Mouse (Mus musculus) neutrophil, adult 83 days (primary cell): ENCODE data around the gene Olfr1022. TPM values are rescaled to one million over a fixed set of nuclear protein-coding genes. Genes with fewer than 3 reads are reported as not detected.

Source experiments
- total RNA-seq, 2 experiments: library from RNA; stranded (reverse); gene quantifications; one replicate each; pipeline ENCODE4 v1.2.4; 2023

Gene Olfr1022
- not detected for total RNA-seq

DNA sequence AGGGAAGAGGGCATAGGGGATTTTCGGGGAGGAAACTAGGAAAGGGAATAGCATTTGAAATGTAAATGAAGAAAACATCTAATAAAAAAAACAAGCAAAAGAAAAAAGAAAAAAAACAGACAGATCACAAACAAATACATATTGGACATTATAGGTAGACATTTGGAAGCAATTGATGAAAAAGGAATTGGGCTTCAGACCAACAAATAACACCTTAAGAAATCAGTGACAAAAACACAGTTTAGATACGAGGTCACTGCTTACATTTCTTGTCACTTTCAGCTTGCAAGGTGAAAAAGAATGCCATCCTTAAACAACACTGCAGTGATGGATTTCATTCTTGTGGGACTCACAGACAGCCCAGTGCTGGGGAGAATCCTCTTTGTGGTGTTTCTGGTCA is at the start of gene Olfr1022:
Gene Olfr1022, plus strand, starts transcription at position 301 of the 400 bp plus-strand sequence.

DNA sequence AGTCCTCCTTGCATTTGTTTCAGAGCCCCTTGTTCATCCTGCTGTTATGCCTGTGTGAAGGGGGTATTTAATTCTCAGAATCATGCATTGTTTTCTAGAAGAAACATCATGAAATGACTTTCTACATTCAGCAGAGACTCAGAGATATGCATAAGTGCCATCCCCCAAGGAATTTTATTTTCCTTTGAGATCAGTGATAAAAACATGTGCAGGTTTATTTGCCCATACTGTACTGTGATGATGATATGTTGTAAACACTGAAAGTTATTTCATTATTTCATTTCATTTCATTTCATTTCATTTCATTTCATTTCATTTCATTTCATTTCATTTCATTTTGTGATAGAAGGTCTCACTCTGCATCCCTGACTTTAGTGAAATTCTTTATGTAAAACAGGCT is 23.0 kb upstream of the Olfr1022 start, which contains the start of gene Olfr1019:
Gene Olfr1019, minus strand, starts transcription at position 101 of the 400 bp plus-strand sequence.

DNA sequence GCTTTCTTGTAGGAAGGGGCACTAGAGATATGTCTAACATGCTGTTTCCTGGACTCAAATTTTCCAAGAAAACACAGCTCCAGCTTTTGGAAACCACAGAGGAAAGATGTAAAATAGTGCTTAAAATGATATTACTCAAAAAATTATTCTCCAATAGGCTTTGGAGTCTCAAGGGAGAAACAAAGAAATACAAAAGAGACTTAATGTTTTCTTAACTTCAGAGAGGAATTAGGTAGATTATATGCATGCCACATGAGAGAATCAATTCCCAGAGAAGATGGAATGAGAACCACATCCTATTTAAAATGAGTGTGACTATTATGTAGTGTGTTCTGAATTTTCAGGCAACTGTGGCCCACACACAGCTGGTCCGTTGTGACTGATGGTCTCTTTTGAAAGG is 21.7 kb upstream of the Olfr1022 start, which contains the start of gene Olfr1020:
Gene Olfr1020, plus strand, starts transcription at position 301 of the 400 bp plus-strand sequence.

DNA sequence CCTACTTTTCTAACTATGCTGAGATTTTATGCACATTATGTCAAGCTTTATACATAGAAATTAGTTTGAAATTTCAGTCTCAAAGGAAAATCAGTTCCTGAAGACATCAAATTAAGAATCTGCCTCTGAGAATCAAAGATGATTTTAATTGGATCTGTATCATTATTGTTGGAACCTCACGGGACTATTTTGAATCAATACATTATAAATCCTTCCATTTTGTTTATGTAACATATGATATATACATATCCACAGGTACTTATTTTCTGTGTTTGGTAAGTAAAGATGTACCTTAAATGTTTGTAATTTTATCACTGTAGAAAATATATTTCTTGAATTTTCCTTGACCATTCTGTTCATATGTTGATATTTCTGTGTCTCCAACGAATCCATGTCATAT is 16.9 kb downstream of the Olfr1022 start, which contains the start of gene Olfr1023:
Gene Olfr1023, plus strand, starts transcription at position 301 of the 400 bp plus-strand sequence.

DNA sequence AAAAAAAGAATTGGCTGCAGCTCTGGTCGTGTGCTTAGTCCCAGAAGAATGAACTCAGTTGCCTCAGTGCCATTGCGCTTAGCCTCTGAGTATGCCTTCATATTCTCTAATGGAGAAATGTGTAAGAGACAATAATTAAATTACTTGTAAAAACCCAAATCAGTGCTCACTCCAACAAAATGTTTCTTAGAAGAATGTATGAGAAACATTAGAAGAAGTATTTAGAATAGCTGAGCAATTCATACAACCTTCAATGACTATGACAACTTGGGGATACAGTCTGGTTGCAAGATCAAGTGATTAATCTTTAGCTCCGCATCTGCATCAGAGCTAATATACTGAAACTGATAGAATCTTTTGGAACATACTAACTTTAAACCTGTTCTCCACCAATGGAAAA is 36.6 kb downstream of the Olfr1022 start, which contains the start of gene Olfr1024:
Gene Olfr1024, minus strand, starts transcription at position 101 of the 400 bp plus-strand sequence.

DNA sequence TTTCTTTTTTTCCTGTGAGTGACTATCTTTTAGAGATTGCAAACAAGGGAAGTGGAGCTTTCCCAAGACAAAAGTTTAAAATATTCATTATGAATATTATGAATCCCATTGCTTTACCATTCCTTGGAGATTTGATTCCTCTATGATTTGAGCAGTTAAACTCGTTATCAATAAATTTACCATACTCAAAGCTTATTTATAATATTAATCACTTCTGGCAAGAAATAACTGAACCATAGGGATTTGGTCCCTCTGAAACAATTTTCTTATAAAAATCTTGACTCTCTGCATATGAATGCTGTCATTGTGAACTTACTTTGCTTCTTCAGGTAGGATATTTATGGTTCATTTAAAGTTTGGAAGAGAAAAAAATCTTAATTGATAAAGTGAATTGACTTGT is 46.5 kb downstream of the Olfr1022 start, which contains the start of gene Olfr1025-ps1:
Gene Olfr1025-ps1, plus strand, starts transcription at position 301 of the 400 bp plus-strand sequence.

Other genes with a start within 250 kb of the Olfr1022 start
- not detected for gene Olfr1002, start 217.9 kb upstream of the Olfr1022 start, total RNA-seq
- gene Olfr154, start 204.1 kb upstream of the Olfr1022 start, total RNA-seq = not detected
- not detected for gene Olfr1006, start 189.8 kb upstream of the Olfr1022 start, total RNA-seq
- gene Olfr1008, start 179.2 kb upstream of the Olfr1022 start, total RNA-seq = not detected
- not detected for gene Olfr1009, start 153.2 kb upstream of the Olfr1022 start, total RNA-seq
- not detected for gene Olfr1012, start 105.8 kb upstream of the Olfr1022 start, total RNA-seq
- gene Olfr1013, start 101.5 kb upstream of the Olfr1022 start, total RNA-seq = not detected
- gene Olfr1014, start 95.9 kb upstream of the Olfr1022 start, total RNA-seq = not detected
- not detected for gene Olfr1015, start 86.6 kb upstream of the Olfr1022 start, total RNA-seq
- not detected for gene Olfr1016, start 66.0 kb upstream of the Olfr1022 start, total RNA-seq
- not detected for gene Olfr1018, start 50.1 kb upstream of the Olfr1022 start, total RNA-seq
- gene Olfr1019, start 23.1 kb upstream of the Olfr1022 start, total RNA-seq = not detected
- gene Olfr1020, start 21.6 kb upstream of the Olfr1022 start, total RNA-seq = not detected
- not detected for gene Olfr1023, start 17.0 kb downstream of the Olfr1022 start, total RNA-seq
- not detected for gene Olfr1024, start 36.5 kb downstream of the Olfr1022 start, total RNA-seq
- not detected for gene Olfr1025-ps1, start 46.6 kb downstream of the Olfr1022 start, total RNA-seq
- not detected for gene Olfr1026, start 53.0 kb downstream of the Olfr1022 start, total RNA-seq
- gene Olfr1028, start 81.8 kb downstream of the Olfr1022 start, total RNA-seq = not detected
- not detected for gene Olfr1029, start 105.3 kb downstream of the Olfr1022 start, total RNA-seq
- gene Olfr1030, start 110.7 kb downstream of the Olfr1022 start, total RNA-seq = not detected
- gene Olfr1031, start 121.7 kb downstream of the Olfr1022 start, total RNA-seq = not detected
- gene Olfr1032, start 136.9 kb downstream of the Olfr1022 start, total RNA-seq = not detected
- not detected for gene Olfr1033, start 152.0 kb downstream of the Olfr1022 start, total RNA-seq
- gene Olfr1034, start 177.3 kb downstream of the Olfr1022 start, total RNA-seq = not detected
- not detected for gene Olfr1036, start 205.4 kb downstream of the Olfr1022 start, total RNA-seq
- gene Olfr1037, start 218.8 kb downstream of the Olfr1022 start, total RNA-seq = not detected